Mouse (Mus musculus): ENCODE measurements at regions not wholly inside any gene's neighbourhood (a gene's known extent, or its start where the extent isn't known, plus 50 kb on each side); places are given as distances from the start of the nearest gene placed in this dataset.

- ATAC-seq (ENCODE audit: low TSS enrichment) = peak; percentile 98
These were observed 1162.7 kb upstream of the Slc39a10 start for GRCm38 (mm10) chr1:48055324-48055723.

- ATAC-seq (ENCODE audit: low TSS enrichment) = no peak
These were observed 1139.0 kb upstream of the Slc39a10 start for GRCm38 (mm10) chr1:48031631-48032030.

Measured in frontal cortex, adult (tissue).